Mouse (Mus musculus) heart, adult 9 months (tissue): ENCODE results near the gene Zc3h6.

Experiments used
- DNase-seq, 2 experiments: peaks; one replicate each; pipeline ENCODE4 v3.0.0; 2022; ENCODE audit warnings: low spot score in 2 of 2

Zc3h6 gene

GRCm38 (mm10) chr2:129035381-129035780, 68.2 kb downstream of the Zc3h6 start:
- no peak for DNase-seq

DNA sequence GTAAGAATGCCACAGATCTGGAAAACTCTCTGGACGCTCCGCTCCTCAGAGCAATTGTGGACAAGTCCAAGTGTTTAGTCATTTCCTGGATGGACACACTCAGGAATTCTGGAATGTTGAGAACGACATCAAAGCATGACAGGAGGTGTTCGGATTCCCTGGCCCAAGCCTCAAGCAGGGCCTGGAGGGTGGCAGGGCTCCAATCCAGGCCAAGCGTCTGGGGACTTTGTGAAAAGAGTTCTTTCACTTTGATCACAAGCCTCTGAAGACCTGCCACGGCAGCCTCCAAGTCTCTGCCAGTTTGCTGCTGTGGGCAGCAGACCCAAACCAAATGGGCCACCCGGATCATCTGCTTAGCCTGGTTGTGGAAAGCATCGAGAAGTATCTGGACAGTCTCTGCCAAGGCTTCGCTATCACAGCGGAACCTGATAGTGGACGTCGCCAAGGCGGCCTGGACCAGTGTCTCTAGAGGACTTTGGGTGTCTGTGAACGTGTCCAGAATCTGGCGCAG, 71.3 kb downstream of the Zc3h6 start:
- no peak for DNase-seq

DNA sequence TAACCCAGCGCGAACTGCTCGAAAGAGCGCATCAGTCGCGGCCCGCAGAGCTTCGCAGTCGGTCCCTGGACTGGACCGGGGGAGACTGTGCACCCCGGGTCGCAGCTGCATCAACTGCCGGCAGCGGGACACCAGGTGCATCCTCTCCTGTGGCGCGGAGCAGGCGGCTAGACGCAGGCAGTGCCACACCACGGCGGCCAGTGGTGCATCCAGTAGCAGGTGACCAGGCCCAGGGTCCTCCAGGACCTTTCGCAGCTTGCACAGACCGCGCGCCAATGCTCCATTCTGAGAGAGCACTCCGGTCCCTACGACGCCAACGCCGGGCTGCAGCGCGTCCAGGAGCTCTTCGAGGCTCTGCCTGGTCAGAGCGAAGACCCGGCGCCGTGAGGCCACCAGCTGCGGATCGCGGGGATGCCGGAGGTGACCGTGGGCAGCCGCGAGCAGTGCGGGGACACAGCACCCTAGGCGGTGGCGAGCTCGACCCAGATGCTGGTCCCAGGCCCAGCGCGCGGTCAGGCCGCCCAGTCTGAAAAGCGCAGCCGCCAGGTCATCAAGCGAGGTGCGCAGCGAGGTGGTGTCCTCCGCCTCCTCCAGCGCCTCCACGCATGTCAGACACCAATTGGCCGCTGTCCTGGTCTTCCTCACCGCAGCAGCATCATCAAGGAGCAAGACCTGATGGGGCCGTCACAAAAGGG, 71.9 kb downstream of the Zc3h6 start:
- DNase-seq: no peak

DNA sequence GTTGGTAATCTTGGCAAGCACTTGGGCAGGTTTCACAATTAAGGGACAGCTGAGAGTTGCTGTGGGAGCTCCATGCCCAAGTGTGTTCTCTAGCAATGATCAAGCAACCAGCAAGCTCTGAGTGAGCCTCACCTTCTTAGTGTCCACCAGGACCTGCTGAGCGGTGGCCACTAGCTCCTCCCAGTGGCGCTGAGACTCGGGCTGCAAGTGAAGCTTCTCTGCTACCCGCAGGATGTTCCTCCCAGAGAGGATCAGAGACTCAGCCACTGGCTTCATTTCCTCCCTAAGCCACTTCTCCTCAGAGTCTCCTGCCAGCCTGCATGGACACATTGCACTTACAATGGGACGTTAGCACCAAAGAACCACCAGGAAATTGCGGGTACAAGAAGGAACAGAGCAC, 73.4 kb downstream of the Zc3h6 start:
- no peak for DNase-seq

DNA sequence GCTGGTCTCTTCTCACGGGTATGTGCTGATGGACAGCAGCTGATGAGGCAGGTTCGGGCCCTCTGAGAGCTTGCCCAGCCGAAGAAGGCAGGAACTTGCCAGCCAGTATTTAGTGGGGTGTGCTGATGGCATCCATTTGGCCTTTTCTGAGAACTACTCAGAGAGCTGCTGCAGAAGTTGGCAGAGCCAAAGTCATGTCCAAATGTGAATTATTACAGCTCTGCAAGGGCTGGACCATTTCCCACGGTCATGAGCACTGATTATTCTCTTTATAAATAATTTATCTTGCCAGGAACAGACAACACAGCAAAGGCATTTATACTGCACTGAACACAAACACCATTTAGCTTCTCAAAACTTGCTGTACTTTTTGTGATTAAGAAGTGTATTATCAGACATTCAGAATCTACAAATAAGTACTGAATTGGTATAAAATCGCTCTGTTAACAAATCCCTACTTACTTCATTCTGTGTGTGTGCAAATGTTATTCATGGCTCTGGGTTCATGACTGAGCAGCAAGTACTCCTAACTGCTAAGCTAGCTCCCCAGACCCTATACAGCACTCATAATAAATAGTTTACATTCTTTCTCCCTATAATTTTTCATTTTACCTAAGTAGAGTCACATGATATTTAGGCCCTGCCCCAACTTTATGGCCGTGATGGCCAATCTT, 79.1 kb downstream of the Zc3h6 start:
- peak; percentile 19 to 33 for DNase-seq

DNA sequence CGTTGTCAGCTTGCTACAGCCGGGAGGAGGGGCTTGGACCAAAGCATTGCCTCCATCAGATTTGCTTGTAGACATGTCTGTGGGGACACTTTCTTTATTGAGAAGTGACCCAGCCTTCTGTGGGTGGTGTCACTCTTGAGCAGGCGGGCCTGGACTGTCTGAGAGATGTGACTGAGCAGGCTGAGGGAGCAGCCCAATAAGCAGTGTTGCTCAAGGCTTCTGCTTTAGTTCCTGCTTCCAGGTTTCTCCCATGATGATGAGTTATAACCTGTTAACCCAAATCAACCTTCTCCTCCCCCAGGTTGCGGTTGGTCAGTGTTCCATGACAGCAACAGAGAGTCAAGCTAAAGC, 79.6 kb downstream of the Zc3h6 start:
- DNase-seq: no peak

- DNase-seq: no peak
Measured at GRCm38 (mm10) chr2:129047811-129048210, 80.6 kb downstream of the Zc3h6 start, which contains the start of gene Vinac1. Vinac1 (minus strand) TSS chr2:129048172.

DNA sequence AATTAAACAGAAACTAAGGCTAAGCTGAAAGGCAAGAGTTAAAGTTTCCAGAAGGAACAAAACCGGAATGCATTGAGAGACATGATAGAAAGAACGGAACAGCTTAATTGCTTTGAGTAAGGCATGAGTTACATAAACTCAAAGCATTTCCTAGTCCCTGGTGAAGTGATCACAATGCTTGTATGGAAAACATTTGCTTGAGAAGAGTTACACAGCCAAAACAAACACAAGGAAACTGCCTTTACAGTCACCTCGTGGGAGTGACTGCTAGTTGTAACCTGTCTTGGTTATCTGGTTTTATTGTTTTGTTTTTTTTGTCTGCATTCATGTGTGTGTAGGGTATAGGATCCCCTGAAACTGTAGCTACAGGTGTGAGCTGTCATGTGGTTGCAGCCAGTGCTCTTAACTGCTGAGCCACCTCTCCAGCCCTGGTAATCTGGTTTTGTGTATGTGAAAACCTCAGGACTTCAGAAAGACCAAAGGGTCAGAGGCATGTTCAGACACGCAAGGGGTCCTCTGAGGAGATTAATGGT, 85.3 kb downstream of the Zc3h6 start:
- DNase-seq: no peak

- no peak for DNase-seq
Measured at GRCm38 (mm10) chr2:129055741-129056140, 88.5 kb downstream of the Zc3h6 start.

DNA sequence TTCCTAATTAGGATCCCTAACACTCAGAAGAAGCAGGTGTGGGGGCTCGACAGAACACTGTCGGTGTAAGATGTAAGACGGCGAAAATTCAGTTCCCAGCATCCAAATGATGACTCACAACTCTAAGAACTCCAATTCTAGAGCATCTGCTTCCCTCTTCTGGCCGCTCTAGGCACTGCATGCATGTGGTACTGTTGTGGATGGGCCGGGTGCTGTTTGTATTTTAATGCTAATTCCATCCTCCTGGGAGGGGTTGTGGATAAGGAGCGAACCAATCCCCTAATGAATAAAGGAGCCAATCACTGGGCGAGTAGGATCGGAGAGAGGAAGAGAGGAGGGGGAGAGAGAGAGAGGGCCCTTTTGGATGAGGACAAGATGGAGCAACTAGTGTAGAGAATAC, 89.4 kb downstream of the Zc3h6 start:
- DNase-seq: no peak

GRCm38 (mm10) chr2:129057256-129057655, 90.1 kb downstream of the Zc3h6 start:
- no peak for DNase-seq

DNA sequence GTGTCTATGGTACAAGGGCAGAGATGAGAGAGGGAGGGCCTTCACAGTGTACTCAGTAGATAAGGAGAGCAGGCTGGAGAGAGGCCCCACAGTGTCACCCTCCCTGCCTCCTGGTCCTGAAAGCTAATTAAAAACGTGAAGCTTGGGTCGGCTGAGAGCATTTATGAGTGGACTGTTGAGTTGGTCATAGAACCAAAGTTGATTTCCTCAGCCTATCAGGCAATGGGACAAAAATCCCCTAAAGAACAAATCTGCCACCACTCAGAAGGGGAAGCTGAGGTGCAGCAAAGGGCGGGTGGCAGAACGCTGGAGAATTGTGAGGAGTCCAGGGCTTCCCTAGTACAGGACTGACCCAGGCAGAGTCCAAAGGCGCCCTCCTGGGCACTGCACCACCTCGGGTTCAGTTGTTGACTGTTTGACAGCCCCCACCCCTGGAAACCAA, 90.7 kb downstream of the Zc3h6 start:
- no peak for DNase-seq

- DNase-seq: no peak
Measured at GRCm38 (mm10) chr2:129061456-129062059, 94.4 kb downstream of the Zc3h6 start.

- peak; percentile 77 to 78 for DNase-seq
Measured at GRCm38 (mm10) chr2:129065437-129066282, 98.5 kb downstream of the Zc3h6 start, which contains the start of gene Ttl. Ttl (plus strand) TSS chr2:129065942.

GRCm38 (mm10) chr2:129066326-129066725, 99.1 kb downstream of the Zc3h6 start:
- peak; percentile 30 to 46 for DNase-seq
